Mouse (Mus musculus): ENCODE data around the gene Crabp1. TPM values are rescaled to one million over a fixed set of nuclear protein-coding genes. Genes with fewer than 3 reads are reported as not detected.

The Crabp1 gene
- polyA plus RNA-seq, 1 experiment from 2014 or later, result 103 TPM

DNA sequence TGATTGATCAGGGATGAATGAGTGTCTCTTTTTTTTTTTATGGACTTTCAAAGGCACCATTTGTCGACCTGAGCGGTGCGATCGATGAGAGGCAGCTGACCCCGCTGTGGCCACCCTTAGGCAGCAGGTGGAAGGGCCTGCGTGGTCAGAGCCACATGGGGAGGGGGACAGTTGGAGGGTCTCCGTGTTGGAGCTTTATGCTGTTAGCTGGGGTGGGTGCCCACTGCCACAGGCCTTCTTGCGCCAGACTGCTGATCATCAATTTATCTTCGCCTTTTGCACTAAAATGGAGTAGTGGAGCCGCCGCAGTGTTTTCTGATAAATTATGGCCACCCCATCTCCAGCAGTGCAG lies 11.6 kb upstream of the Crabp1 start:
- H3K9me3 ChIP-seq (ENCODE audit: control insufficient read depth, low read length), result no peaks in the 10 kb centered on the region
- no peak for ATAC-seq (ENCODE audit: low FRiP score, low TSS enrichment)
- no peak overlapping the region for H3K9ac ChIP-seq (ENCODE audit: low read depth, low read length)
- no peak overlapping the region for H3K4me3 ChIP-seq (ENCODE audit: low read length)
- WGBS, result 35% methylated on average over 11 of the region's 11 CpGs
- no peaks in the 10 kb centered on the region; the same call in 1 of the 2 replicates for H3K27me3 ChIP-seq (ENCODE audit: control insufficient read depth, insufficient read depth, low read length)
- H3K27ac ChIP-seq (ENCODE audit: low read depth, low read length), result no peak overlapping the region
- no peak overlapping the region for H3K4me2 ChIP-seq (replicated peaks; ENCODE audit: low read depth, low read length)
- H3K4me1 ChIP-seq (ENCODE audit: control insufficient read depth, insufficient read depth, low read length), result no peaks in the 10 kb centered on the region
- no peaks in the 10 kb centered on the region for H3K36me3 ChIP-seq (ENCODE audit: control insufficient read depth, insufficient read depth, low read length)

GRCm38 (mm10) chr9:54759592-54759991 lies 5.0 kb upstream of the Crabp1 start:
- peaks cover 17% of the 10 kb centered on the region for H3K27me3 ChIP-seq (ENCODE audit: control insufficient read depth, insufficient read depth, low read length)
- WGBS, result 50% methylated on average over 6 of the region's 6 CpGs
- H3K4me2 ChIP-seq (replicated peaks; ENCODE audit: low read depth, low read length), result no peak overlapping the region
- H3K36me3 ChIP-seq (ENCODE audit: control insufficient read depth, insufficient read depth, low read length), result no peaks in the 10 kb centered on the region
- H3K27ac ChIP-seq (ENCODE audit: low read depth, low read length), result no peak overlapping the region
- 0 out of 2 replicates have a peak, but pooled peaks cover under 1% of the 10 kb centered on the region for H3K4me1 ChIP-seq (ENCODE audit: control insufficient read depth, insufficient read depth, low read length)
- H3K4me3 ChIP-seq (ENCODE audit: low read length), result no peak overlapping the region
- H3K9ac ChIP-seq (ENCODE audit: low read depth, low read length), result no peak overlapping the region
- no peak for ATAC-seq (ENCODE audit: low FRiP score, low TSS enrichment)
- no peaks in the 10 kb centered on the region for H3K9me3 ChIP-seq (ENCODE audit: control insufficient read depth, low read length)

GRCm38 (mm10) chr9:54764091-54764490 lies 457 bp upstream of the Crabp1 start:
- peak overlapping the region; percentile 71 for H3K4me2 ChIP-seq (replicated peaks; ENCODE audit: low read depth, low read length)
- H3K4me3 ChIP-seq (ENCODE audit: low read length), result peak overlapping the region; percentile 50; the same call in 1 of the 2 replicates
- ATAC-seq (ENCODE audit: low FRiP score, low TSS enrichment), result no peak
- H3K9ac ChIP-seq (ENCODE audit: low read depth, low read length), result no peak overlapping the region
- peaks cover 33% of the 10 kb centered on the region for H3K27me3 ChIP-seq (ENCODE audit: control insufficient read depth, insufficient read depth, low read length)
- no peak overlapping the region for H3K27ac ChIP-seq (ENCODE audit: low read depth, low read length)
- WGBS, result 22% methylated on average over 12 of the region's 12 CpGs
- no peaks in the 10 kb centered on the region for H3K36me3 ChIP-seq (ENCODE audit: control insufficient read depth, insufficient read depth, low read length)
- peaks cover 20% of the 10 kb centered on the region; the same call in 1 of the 2 replicates for H3K4me1 ChIP-seq (ENCODE audit: control insufficient read depth, insufficient read depth, low read length)
- no peaks in the 10 kb centered on the region for H3K9me3 ChIP-seq (ENCODE audit: control insufficient read depth, low read length)

GRCm38 (mm10) chr9:54765336-54766085 lies 963 bp downstream of the Crabp1 start:
- H3K27ac ChIP-seq (ENCODE audit: low read depth, low read length), result no peak overlapping the region
- H3K9ac ChIP-seq (ENCODE audit: low read depth, low read length), result peak overlapping the region; percentile 37

GRCm38 (mm10) chr9:54770140-54770780 lies 5.7 kb downstream of the Crabp1 start:
- Histone ChIP-seq H3K27me3 (ENCODE audit: control insufficient read depth, insufficient read depth, low read length) (peaks cover 10% of the 10 kb centered on the region), H3K9ac (ENCODE audit: low read depth, low read length) (0 out of 2 replicates have a peak overlapping the region, but pooled peaks have one; percentile 12), H3K4me3 (ENCODE audit: low read length) (no peak overlapping the region; the same call in 1 of the 2 replicates), H3K4me1 (ENCODE audit: control insufficient read depth, insufficient read depth, low read length) (peaks cover 25% of the 10 kb centered on the region), H3K27ac (ENCODE audit: low read depth, low read length) (peak overlapping the region; percentile 59; the same call in 1 of the 2 replicates), H3K4me2 (replicated peaks; ENCODE audit: low read depth, low read length) (peak overlapping the region; percentile 26), H3K9me3 (ENCODE audit: control insufficient read depth, low read length) (no peaks in the 10 kb centered on the region), H3K36me3 (ENCODE audit: control insufficient read depth, insufficient read depth, low read length) (no peaks in the 10 kb centered on the region)
- ATAC-seq (ENCODE audit: low FRiP score, low TSS enrichment), result peak; percentile 73
- WGBS, result 9% methylated on average over 11 of the region's 11 CpGs

More at GRCm38 (mm10) chr9:54765336-54766085, 963 bp downstream of the Crabp1 start:
- WGBS, result under 1% methylated on average over 41 of the region's 41 CpGs
- no peaks in the 10 kb centered on the region for H3K9me3 ChIP-seq (ENCODE audit: control insufficient read depth, low read length)
- peak overlapping the region; percentile 50 for H3K4me3 ChIP-seq (ENCODE audit: low read length)
- ATAC-seq (ENCODE audit: low FRiP score, low TSS enrichment), result 0 out of 2 replicates have a peak, but pooled peaks have one; percentile 2
- no peaks in the 10 kb centered on the region for H3K36me3 ChIP-seq (ENCODE audit: control insufficient read depth, insufficient read depth, low read length)
- H3K27me3 ChIP-seq (ENCODE audit: control insufficient read depth, insufficient read depth, low read length), result peaks cover 33% of the 10 kb centered on the region
- peaks cover 30% of the 10 kb centered on the region for H3K4me1 ChIP-seq (ENCODE audit: control insufficient read depth, insufficient read depth, low read length)
- peak overlapping the region; percentile 71 for H3K4me2 ChIP-seq (replicated peaks; ENCODE audit: low read depth, low read length)

GRCm38 (mm10) chr9:54776451-54776982 lies 12.0 kb downstream of the Crabp1 start:
- ATAC-seq (ENCODE audit: low FRiP score, low TSS enrichment), result no peak
- H3K9ac ChIP-seq (ENCODE audit: low read depth, low read length), result no peak overlapping the region
- H3K27ac ChIP-seq (ENCODE audit: low read depth, low read length), result no peak overlapping the region
- no peaks in the 10 kb centered on the region for H3K9me3 ChIP-seq (ENCODE audit: control insufficient read depth, low read length)
- H3K27me3 ChIP-seq (ENCODE audit: control insufficient read depth, insufficient read depth, low read length), result no peaks in the 10 kb centered on the region
- H3K4me1 ChIP-seq (ENCODE audit: control insufficient read depth, insufficient read depth, low read length), result no peaks in the 10 kb centered on the region
- no peaks in the 10 kb centered on the region for H3K36me3 ChIP-seq (ENCODE audit: control insufficient read depth, insufficient read depth, low read length)
- H3K4me3 ChIP-seq (ENCODE audit: low read length), result no peak overlapping the region
- no peak overlapping the region for H3K4me2 ChIP-seq (replicated peaks; ENCODE audit: low read depth, low read length)
- 93% methylated on average over 13 of the region's 13 CpGs for WGBS

DNA sequence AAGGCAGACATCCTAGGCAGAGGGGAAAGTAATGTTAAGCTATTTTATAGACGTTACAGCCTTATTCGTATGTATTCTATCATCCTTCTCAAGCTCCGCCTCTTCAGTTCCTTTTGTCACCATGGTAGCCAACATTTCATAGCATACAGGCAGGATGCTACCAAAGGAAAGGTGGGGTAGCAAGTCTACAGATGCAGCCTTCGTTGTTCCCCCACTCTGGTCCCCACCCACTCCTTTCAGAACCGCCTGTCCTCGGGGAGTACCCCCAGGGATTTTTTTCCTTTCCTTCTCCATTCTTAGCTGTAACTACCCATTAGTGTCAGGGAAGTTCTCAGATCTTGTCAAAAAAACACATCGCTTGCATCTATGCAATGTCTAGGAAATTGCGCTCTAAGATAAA lies 14.7 kb downstream of the Crabp1 start:
- 84% methylated on average over 8 of the region's 8 CpGs for WGBS

DNA sequence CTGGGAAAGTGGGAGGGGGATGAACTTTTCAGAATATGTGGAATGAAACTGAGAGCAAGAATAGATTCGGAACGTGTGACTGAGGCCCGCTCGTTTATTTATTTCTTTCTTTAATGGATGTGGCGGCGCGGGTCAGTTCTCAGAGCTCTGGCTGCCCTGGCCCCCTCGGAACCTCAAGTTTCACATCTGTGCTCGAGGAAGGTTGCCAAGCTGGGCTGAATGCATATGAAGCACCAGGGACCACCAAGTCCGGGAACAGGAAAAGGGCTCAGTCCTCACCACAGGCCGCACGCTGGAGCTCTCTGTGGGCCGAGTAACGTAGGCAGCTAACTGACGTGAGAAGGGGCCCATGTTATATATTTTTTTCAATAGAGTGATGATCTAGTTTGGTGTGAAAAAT lies 18.0 kb downstream of the Crabp1 start:
- Histone ChIP-seq H3K27ac (ENCODE audit: low read depth, low read length) (0 out of 2 replicates have a peak overlapping the region, but pooled peaks have one; percentile 42), H3K9me3 (ENCODE audit: control insufficient read depth, low read length) (no peaks in the 10 kb centered on the region), H3K4me3 (ENCODE audit: low read length) (no peak overlapping the region), H3K4me2 (replicated peaks; ENCODE audit: low read depth, low read length) (no peak overlapping the region), H3K36me3 (ENCODE audit: control insufficient read depth, insufficient read depth, low read length) (no peaks in the 10 kb centered on the region), H3K4me1 (ENCODE audit: control insufficient read depth, insufficient read depth, low read length) (peaks cover 9% of the 10 kb centered on the region), H3K9ac (ENCODE audit: low read depth, low read length) (no peak overlapping the region), H3K27me3 (ENCODE audit: control insufficient read depth, insufficient read depth, low read length) (no peaks in the 10 kb centered on the region)
- 33% methylated on average over 15 of the region's 15 CpGs for WGBS
- no peak; the same call in 1 of the 2 replicates for ATAC-seq (ENCODE audit: low FRiP score, low TSS enrichment)

More for the DNA sequence above, 14.7 kb downstream of the Crabp1 start:
- no peak overlapping the region for H3K4me2 ChIP-seq (replicated peaks; ENCODE audit: low read depth, low read length)
- no peak overlapping the region for H3K9ac ChIP-seq (ENCODE audit: low read depth, low read length)
- peaks cover 2% of the 10 kb centered on the region for H3K4me1 ChIP-seq (ENCODE audit: control insufficient read depth, insufficient read depth, low read length)
- no peak overlapping the region for H3K27ac ChIP-seq (ENCODE audit: low read depth, low read length)
- no peak overlapping the region for H3K4me3 ChIP-seq (ENCODE audit: low read length)
- H3K36me3 ChIP-seq (ENCODE audit: control insufficient read depth, insufficient read depth, low read length), result no peaks in the 10 kb centered on the region
- H3K27me3 ChIP-seq (ENCODE audit: control insufficient read depth, insufficient read depth, low read length), result no peaks in the 10 kb centered on the region
- no peaks in the 10 kb centered on the region for H3K9me3 ChIP-seq (ENCODE audit: control insufficient read depth, low read length)
- ATAC-seq (ENCODE audit: low FRiP score, low TSS enrichment), result no peak

GRCm38 (mm10) chr9:54784003-54784402 lies 19.5 kb downstream of the Crabp1 start:
- no peak; the same call in 1 of the 2 replicates for ATAC-seq (ENCODE audit: low FRiP score, low TSS enrichment)
- H3K9me3 ChIP-seq (ENCODE audit: control insufficient read depth, low read length), result no peaks in the 10 kb centered on the region
- peaks cover 9% of the 10 kb centered on the region for H3K4me1 ChIP-seq (ENCODE audit: control insufficient read depth, insufficient read depth, low read length)

More at GRCm38 (mm10) chr9:54784003-54784402, 19.5 kb downstream of the Crabp1 start:
- H3K27me3 ChIP-seq (ENCODE audit: control insufficient read depth, insufficient read depth, low read length), result no peaks in the 10 kb centered on the region
- WGBS, result 30% methylated on average over 3 of the region's 3 CpGs
- H3K36me3 ChIP-seq (ENCODE audit: control insufficient read depth, insufficient read depth, low read length), result no peaks in the 10 kb centered on the region
- no peak overlapping the region for H3K4me3 ChIP-seq (ENCODE audit: low read length)
- H3K27ac ChIP-seq (ENCODE audit: low read depth, low read length), result no peak overlapping the region
- H3K9ac ChIP-seq (ENCODE audit: low read depth, low read length), result no peak overlapping the region
- H3K4me2 ChIP-seq (replicated peaks; ENCODE audit: low read depth, low read length), result no peak overlapping the region

All from kidney, embryonic 14.5 days (tissue).